Mouse (Mus musculus) MEL-GATA-1-ER (cell line): ENCODE measurements around the gene Gm9376.

ENCODE experiments used
- DNase-seq: peaks from one replicate; pipeline ENCODE4 v3.0.0-alpha.2; 2012; ENCODE audit warnings: low read depth; ENCODE audit errors: extremely low read depth

The Gm9376 gene

DNA sequence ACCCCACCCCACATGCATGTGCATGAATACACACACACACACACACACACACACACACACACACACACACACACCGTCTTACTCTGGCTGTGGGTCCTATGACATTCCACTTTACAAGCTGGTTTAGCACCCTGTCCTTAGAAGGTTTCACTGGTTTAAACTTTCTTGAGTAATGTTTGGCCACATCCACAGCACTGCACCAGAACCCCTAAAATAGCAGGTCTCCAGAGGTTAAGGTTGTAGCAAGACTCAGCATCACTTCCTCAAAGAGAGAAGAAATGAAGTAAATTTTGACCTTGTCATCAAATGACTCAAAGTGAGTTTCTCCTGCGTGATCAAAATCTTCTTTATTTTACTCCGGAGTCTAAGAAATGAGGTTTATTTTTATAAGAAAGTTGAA lies 15.5 kb downstream of the Gm9376 start:
- DNase-seq, result no peak

DNA sequence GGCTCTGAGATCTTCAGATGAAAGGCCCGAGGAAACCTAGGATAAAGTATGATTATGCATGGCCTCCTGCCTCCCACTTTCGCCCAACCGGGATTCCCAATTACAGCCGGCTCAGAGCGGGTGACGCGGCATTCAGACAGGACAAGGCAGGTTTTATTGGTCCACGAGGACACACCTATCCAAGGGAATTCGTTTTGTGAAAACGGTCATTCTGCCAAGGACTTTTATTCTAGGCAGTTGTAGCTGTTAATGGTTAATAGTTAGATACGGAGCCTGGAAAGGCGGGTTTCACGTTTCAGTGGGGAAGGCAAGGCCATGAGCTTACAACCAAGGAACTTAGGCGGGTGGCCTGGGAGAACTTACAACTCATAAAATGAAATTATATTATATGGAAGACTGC lies 16.2 kb downstream of the Gm9376 start:
- no peak for DNase-seq

DNA sequence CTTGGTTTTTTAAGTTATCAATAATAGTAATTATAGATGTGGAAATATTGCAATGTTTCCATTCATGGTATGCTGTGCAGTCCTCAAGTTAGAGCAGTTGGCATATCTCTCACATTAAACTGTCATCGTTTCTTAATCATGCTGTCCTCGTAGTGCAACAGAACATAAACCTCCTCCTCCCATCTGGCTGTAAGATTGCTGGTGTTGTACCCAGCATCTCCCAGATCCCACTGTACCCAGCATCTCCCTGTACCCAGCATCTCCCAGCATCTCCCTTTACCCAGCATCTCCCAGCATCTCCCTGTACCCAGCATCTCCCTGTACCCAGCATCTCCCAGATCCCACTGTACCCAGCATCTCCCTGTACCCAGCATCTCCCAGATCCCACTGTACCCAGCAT lies 19.3 kb downstream of the Gm9376 start:
- DNase-seq, result no peak

- peak; percentile 13 for DNase-seq
Measured at GRCm38 (mm10) chr14:118289133-118289532, 22.4 kb downstream of the Gm9376 start.

DNA sequence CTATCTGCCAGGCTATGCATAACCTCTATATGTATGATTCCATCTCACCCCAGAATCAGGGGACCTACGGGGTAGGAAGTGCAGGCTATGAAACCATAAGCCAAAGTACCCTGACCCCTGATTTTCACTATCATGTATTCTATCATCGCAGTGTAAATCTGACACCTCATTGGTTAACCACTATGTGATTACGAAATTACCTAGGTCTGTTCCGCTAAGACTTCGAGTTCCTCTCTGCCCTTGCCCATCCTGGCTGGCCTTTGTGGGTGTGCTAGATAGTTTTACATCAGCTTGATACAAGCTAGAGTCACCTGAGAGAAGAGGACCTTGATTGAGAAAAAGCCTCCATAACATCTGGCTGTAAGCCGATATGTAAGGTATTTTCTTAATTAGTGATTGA lies 23.2 kb downstream of the Gm9376 start:
- DNase-seq, result no peak

- no peak for DNase-seq
Measured at GRCm38 (mm10) chr14:118302606-118303005, 35.8 kb downstream of the Gm9376 start.

DNA sequence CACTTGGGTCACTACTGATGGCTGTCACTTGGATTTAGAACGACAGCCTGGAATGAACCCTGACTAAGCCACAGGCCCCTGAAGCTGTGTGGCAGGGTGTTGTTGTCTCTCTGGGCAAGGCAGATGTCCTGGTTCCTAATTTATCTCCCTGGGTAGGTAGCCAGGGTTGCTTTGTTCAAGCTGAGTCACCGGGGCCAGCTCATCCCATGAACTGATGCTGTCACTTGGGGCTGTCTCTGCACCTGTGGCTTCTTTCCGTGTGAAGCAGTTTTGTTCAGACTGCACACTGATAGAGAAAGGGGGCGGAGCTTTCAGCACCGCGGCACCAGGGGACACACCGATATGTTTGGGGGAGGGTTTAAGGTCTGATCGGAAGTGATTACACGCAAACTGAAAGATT lies 37.8 kb downstream of the Gm9376 start:
- DNase-seq, result no peak

DNA sequence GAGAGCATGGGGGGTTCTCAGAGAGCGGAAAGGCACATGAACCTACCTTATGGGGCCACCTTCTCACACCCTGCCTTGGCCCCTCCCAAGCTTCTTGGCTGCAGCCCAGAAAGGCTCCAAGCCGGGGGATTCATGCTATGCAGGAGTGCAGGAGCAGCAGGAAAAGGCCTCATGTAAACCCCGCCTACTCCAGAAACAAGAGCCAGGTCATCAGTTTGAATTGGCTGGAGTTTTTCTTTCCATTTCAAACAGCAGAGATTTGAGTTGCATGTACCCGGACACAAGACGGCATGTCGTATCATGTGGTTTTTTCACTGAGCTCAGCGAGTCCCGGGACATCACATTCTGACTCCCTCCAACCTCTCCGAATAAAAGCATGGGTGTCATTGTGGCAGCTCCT lies 39.2 kb downstream of the Gm9376 start:
- no peak for DNase-seq

- no peak for DNase-seq
Measured at GRCm38 (mm10) chr14:118307060-118307459, 40.3 kb downstream of the Gm9376 start.

- no peak for DNase-seq
Measured at GRCm38 (mm10) chr14:118311703-118312102, 44.9 kb downstream of the Gm9376 start.

DNA sequence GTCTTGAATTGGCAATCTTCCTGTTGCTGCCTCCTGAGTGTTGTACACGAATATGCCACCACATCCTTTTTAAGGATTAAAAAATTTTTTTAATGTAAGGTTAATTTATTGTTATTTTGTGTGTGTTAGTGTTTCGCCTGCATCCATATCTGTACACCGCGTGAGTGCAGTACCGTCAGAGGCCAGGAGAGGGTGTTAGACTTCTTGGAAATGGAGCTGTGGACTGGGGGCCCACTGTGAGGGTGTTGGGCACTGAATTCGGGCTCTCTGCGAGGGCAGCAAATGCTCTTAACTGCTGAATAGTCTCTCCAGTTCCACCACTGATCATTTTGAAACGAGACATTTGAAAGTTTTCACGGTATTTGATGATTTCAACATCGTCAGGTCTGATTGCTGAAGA lies 45.9 kb downstream of the Gm9376 start:
- no peak for DNase-seq

DNA sequence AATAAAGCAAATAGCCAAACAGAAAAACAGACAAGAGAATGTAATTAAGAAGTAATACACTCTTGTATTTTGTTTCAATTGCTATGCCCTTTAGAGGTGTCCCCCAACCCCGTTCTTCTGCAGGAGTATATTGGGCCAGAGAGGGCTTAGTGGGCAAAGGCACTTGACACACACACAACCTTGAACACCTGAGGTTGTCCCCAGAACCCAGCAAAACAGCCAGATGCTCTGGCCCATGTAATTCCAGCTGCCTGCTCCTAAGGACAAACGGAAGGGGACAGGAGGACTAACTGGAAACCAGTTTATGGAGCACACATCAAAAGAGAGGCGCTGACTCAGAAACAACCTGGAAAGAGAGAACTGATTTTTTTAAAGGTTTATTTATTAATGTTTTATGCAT lies 47.2 kb downstream of the Gm9376 start:
- no peak for DNase-seq

GRCm38 (mm10) chr14:118317260-118317659 lies 50.5 kb downstream of the Gm9376 start:
- no peak for DNase-seq
